Mouse (Mus musculus) megakaryocyte, embryonic 14.5 days (primary cell): ENCODE data around the gene Rhof.

Source experiments
- FLI1 ChIP-seq: IDR thresholded peaks from 2 replicates; pipeline ENCODE4 v1.6.1; 2012; ENCODE audit warnings: low read length, inconsistent platforms, mixed read lengths
- GATA1 ChIP-seq: IDR thresholded peaks from 3 replicates; pipeline ENCODE4 v1.6.1; 2012; ENCODE audit warnings: mixed read lengths, low read length, inconsistent platforms, borderline replicate concordance

DNA sequence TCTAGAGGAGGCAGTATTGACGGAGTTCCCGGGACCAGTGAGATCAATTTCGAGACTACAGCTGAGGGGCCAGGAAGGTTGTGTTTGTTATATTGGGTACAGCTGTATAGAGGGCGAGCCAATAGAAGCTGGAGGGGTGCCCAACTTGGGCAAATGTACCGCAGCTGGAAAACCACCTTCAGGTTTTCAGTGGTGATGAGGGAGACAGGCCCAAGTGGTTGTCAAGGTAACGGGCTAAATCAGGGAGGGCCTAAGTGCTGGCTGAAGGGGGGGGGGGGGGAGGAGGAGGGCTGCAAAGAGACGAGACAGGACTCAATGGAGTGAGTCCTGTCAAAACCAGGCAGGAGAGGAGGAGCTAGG is 1.3 kb upstream of the Rhof start:
- TF ChIP-seq GATA1 (no peak), FLI1 (no peak)
